Mouse (Mus musculus) urinary bladder, postnatal 14 days (tissue): ENCODE data around the gene Oxt.
A peak's percentile ranks its signal among the peaks of the same experiment; 100 is the strongest.
"Not testable (repeated sequence)": the region's sequence is repeated elsewhere in the genome, so short reads cannot be mapped to it uniquely, and the experiment has no call there.

Experiments used
- DNase-seq: peaks from one replicate; pipeline ENCODE4 v3.0.0; 2021; ENCODE audit warnings: low spot score

Gene Oxt

DNA sequence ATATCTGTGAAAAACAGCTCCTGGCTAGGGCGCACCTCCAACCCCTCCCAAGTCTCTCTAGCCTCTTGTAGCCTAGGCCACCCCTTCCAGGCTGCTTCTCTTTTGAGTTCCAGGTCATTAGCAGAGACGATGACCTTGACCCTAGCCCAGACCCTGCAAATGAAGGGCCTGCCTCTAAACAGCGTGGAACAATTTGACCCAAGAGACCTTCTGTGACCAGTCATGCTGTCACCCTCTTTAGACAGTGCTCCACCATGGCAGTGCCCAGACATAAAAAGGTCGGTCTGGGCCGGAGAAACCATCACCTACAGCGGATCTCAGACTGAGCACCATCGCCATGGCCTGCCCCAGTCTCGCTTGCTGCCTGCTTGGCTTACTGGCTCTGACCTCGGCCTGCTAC, at the start of gene Oxt:
Gene Oxt, plus strand, starts transcription at position 301 of the 400 bp plus-strand sequence.
- DNase-seq, result no peak

DNA sequence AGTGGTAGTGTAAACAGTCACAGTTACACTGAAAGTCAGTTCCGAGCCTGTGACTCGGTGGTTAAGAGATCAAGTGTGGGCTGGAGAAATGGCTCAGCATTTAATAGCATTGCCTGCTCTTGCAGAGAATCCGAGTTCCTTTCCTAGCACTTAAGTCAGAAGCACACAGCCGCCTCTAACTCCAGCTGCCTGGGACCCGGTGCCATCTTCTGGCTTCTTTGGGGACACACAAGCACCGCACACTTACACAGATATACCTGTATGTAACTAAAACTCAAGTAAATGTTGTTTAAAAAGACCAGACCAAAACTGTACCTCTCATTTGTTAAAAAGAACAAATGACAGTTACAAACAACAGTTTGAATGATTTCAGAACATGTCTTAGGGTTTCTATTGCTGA, 47.5 kb upstream of the Oxt start:
- no peak for DNase-seq

DNA sequence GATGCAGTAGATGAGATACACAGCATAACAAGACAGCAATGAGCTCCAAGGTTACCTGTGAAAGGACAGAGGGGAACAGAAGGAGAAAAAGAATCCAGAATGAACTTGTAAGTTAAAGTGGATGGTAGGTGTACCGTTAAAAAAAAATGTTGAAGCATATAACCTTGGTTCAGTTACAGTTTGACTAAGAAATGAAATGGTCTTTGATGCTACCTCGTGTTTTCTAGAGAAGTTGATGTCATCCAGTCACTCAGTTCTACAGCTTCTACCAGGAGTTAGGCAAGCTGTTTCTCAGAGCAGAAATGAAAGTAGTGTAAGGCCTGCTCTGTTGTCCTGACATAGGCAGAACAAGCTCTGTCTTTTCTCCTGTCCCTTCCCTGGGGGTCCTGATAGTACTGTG, 46.7 kb upstream of the Oxt start:
- no peak for DNase-seq

DNA sequence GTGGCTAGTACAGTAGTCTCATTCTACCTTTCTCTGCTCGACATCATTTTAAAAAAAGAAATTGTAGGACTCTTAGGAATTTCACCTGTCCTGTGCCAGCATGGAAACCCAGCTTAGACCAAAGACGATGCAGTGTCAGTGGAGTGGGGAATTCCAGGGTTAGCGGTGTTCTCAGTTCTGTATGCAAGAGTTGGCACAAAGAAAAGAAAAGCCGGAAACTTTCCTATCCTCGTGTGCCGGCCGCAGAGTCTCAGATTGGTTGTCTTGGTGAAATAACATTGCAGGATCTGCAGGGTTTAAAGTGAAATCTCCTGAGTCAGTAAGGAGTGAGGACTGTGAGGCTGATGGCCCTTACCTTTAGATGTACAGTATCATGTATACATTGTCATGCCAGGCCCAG, 46.0 kb upstream of the Oxt start:
- no peak for DNase-seq

DNA sequence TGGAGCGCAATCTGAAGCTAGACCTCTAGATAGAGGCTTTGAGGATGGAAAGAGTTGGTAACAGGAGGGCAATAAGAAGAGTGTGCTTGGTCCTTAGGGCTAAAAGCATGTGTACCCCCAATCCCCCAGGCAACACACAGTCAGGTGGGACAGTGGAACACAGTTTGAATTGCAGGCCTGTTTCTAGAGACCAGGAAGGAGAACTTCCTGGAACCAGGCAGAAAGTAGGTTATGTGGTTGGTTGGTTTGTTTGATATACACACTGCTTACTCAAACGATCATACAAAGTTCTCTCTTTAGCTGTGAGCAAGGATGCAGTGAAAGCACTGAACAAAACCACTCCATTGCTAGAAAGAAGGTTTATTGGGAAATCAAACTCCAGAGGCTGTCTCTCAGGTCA, 43.8 kb upstream of the Oxt start:
- DNase-seq, result no peak

DNA sequence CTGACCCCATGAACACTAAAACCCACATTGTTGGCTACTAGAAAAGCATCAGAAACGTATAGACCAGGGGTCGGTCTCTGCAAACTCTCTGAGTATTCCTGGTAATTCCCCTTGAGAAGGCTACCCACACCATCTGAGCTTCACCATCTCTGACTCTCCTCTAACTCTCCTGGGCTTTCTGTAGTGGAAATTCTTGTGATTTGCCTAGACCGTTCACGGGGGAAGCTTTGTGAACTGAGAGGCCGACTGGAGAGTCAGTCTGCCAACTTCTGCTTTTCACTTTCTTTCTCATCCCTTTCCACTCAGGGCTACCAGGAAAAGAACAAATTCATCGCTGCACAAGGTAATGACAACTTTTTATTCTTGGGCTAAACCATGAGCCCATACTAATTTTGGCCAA, 41.0 kb upstream of the Oxt start:
- DNase-seq, result no peak

DNA sequence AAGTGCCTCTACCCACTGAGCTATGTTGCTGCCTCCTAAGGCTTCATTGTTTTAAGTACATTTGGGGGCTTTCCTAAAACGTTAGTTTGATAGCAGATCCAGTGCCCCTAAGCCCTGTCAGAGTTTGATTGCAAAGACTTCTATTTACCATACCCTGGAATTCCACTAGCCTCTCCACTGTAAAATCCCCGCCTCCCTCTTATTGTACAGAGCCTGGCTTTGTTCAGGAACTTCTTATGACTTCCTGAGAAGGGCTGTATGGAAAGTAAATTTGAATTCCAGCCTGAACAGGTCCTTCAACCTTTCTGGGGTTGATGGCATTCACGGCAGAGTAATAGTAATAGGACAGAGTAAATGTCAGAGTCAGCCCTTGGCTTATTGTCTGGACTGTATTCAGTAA, 39.1 kb upstream of the Oxt start:
- DNase-seq, result no peak

DNA sequence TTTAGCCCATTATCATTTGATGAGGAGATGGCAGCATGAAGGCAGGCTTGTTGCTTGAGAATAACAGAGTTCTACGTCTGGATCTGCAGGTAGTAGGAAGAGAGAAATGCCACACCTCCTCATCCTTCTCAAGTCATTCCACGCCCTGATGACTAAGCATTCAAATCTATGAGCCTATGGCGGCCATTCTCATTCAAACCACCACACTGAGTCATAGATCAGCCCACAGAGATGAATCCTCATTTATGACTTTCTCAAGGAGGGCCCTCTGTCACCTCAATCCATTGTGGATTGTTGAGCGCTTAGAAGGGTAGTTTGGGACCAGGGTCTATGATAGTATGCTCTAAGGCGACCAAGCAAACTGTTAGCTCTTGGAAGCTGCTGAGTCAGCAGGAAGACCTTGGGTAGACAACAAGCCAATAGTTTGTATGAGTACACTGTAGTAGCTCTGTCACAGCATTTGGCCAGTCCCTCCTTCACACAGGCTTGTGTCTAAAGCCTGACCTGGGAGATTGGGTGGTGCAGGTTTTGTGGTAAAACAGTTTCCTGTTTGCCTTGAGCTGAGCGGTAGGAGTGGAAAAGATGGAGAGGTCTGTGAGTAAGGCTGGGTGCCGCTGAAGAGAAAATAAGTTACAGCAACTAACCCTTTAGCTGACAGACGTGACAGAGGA, 37.0 kb upstream of the Oxt start:
- DNase-seq, result no peak

DNA sequence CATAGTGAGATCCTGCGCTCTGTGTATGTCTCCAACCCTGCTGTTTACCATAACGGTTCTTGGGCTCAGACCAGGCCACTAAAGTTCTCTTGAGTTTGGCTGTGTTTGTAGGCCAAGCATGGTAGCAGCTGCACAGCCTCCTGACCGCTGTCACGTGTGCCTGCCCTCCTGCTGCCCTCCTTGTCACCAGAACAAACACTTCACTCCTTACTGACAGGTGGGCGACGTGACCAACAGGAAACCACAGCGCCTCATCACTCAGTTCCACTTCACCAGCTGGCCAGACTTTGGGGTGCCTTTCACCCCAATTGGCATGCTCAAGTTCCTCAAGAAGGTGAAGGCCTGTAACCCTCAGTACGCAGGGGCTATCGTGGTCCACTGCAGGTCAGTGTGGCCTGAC, 35.7 kb upstream of the Oxt start:
- DNase-seq, result no peak

DNA sequence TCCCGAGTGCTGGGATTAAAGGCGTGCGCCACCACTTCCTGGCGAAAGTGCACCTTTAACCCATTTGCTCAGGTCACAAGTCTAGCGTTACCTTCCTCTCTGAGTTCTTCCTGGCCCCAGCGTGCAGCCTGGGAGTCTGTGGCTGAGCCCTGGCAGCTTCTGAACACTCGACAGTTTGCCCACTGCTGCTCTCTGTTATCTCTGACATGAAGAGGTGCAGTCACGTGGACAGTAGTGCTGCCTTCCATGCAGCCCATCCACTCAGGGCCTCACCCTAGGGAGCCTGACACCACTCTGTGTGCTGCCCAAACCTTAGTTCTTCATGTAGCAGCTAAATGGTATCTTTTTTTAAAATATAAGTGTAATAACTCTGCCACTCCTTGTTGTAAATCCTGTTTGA, 29.0 kb upstream of the Oxt start:
- no peak for DNase-seq

DNA sequence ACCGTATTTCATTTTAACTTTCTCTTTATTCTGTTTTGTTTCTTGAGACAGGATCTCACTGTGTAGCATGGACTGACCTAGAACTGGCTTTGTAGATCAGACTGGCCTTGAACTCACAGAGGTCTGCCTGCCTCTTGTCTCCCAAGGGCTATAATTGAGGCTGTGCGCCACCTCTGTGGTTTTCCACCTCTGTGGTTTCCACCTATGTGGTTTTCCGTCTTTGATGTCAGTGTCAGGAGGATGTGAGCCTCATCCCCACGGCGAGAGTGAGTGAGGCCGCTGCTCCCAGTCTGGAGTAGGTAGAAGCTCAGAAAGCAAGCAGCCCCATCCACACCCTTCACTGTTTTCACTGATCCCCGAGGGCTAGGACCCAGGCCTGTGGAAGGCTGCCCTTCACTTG, 21.1 kb upstream of the Oxt start:
- no peak for DNase-seq

DNA sequence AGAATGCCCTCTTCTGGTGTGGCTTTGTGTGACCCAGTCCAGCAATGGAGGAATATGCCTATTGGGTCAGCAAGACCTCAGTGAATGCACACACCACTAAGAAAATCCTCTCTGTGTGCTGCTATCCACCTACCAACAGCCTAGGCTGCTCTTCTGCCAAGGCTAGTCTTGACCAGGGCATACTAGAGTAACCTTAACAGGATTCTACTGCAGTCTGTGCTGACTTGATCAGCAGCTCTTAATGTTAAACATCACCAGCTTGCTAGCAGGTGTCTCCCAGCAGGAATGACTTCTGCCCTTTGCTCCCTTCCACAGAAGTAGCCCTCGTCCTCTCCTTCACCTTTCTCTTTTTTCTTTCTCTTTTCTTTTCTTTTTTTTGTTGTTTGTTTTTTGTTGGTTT, 19.7 kb upstream of the Oxt start:
- no peak for DNase-seq

DNA sequence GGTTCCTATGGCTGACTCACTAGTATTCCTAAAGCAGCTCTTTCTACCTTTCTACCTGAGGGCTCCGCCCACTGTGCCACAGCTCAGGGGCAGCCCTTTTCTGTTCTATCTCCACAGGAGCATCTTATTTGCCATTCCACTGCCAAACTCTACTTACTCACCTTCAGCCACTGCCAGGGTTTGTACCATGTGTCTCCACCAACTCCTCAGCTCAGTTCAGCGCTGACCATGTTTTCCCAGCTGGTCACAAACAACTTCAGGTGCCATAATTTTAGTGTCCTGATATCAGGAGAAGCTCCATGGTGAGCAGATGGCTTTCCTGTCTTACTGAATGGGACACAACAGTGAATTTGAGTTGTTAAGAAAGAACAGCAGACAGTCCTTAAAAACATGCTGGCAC, 18.5 kb upstream of the Oxt start:
- DNase-seq, result no peak

DNA sequence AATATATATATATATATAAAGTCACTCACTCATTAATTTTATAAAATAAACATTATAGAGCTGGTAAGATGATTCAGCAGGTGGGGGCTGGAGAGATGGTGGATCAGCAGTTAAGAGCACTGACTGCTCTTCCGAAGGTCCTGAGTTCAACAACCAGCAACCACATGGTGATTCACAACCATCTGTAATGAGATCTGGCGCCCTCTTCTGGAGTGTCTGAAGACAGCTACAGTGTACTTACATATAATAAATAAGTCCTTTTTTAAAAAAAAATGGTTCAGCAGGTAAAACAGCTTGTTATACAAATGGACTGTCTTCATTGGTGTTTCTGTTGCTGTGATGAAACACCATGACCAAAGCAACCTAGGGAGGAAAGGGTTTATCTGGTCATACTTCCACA, 18.0 kb upstream of the Oxt start:
- DNase-seq, result no peak

DNA sequence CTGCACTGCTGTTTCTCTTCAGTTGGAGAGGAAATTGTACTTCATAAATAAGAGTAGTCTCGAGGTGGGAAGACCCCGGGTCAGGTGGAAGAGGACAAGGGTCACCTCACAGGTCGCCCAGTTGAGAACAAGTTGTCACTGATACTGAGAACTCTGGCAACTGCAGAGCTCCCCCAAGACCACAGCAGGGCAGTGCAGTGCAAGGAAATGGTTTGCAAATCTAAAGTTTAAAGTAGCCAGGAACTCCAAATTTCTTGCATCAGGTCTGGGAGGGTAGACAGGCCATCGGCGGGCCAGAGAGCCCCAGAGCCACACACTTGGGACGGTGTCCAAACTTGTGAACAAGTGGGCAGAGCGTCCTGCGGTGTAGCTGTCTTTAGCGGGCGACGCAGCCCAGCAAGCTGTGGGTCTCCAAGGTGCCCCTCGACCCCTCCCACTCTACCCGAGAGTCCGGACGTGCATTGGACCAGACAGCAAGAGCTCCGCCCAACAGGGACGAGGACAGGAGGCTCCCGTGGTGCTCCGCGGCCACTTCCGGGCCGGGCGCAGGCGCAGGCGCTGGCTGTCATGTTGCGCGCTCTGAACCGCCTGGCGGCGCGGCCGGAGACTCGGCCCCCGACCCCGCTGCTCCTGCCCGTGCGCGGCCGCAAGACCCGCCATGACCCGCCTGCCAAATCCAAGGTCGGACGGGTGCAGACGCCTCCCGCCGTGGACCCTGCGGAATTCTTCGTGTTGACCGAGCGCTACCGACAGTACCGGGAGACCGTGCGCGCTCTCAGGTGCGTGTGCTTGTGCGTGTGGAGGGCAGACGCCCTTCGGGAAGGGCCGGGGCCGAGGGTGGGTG, 12.5 kb upstream of the Oxt start, which contains the start of gene Mrps26:
Gene Mrps26, plus strand, starts transcription at position 531 of the 844 bp plus-strand sequence.
- peak; percentile 93 for DNase-seq

DNA sequence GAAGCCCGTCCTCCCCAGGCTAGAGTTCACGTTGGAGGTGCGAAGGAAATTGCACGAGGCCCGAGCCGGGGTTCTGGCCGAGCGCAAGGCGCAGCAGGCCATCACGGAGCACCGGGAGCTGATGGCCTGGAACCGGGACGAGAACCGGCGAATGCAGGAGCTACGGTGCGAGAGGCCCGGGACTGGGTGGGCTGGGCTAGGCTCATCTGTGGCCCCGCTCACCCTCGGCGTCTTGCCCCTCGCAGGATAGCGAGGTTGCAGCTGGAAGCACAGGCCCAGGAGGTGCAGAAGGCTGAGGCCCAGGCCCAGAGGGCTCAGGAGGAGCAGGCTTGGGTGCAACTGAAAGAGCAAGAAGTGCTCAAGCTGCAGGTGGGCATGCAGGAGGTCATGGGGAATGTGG, 11.9 kb upstream of the Oxt start:
- no peak for DNase-seq

DNA sequence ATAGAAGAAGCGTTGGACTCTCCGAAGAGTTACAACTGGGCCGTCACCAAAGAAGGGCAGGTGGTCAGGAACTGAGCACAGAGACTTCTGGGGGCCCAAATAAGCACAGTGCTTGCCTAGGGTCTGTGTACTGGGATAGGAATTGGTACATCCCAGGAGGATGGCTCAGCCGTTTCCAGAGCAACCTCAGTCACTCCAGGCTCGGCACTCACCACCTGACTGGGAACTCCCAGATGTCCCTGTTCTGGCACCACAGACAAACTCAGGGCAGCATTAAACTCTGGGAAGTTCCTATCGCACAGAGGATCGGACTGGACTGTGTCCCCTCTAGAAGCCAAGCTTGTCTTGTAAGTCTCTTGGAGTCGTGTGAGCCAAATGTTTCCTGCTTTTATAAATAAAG, 11.0 kb upstream of the Oxt start:
- DNase-seq, result no peak

DNA sequence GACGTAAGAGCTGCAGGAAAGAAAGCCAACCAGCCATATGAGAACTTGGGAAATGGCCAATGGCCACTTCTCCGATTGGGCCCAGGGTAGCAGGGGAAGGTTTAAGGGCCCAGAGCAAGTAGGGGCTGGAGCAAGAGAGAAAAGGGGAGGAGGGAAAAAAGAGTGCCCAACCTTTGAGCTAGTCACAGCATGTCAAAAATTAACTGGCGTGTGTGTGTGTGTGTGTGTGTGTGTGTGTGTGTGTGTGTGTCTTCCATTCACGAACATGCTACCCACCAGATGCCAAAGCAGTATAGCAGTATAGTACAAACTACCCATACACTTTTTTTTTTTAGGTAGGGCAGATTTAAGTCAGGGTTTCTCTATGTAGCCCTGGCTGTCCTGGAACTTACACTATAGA, 7.1 kb upstream of the Oxt start:
- no peak for DNase-seq

DNA sequence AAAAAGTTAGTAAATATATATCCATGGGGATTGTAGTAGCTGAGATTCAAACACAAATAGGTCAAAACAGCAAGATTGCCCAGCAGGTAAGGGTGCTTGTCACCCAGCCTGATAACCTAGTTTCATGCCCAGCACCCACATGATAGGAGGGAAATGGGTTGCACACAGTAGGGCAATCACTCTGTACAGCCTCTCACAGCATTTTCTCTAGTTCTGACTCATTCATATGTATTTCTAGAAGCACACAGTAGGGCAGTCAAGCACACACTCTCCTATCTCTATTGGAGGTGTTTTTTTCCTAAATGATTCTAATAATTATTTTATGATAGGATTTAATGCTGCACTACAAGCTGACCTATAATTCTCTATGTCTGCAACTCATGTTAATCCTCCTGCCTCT, 6.0 kb upstream of the Oxt start:
- DNase-seq, result no peak

DNA sequence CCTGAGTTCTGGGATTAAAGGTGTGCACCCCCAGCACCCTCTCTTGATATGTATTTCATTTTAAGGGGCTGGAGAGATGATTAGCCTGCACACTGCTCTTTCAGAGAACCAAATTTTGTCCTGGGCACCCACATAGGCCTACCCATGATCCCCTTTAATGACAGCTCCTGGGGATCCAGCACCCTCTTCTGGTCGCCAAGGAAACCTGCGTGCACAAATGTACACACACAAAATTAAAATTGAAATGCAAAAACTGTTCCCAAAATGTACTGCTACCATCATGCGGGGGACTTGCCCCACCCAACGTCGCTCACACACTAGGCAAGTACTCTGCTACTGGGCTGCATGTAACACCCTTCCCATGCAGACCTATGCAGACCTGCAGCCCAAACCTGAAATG, 1.0 kb upstream of the Oxt start:
- DNase-seq, result no peak

DNA sequence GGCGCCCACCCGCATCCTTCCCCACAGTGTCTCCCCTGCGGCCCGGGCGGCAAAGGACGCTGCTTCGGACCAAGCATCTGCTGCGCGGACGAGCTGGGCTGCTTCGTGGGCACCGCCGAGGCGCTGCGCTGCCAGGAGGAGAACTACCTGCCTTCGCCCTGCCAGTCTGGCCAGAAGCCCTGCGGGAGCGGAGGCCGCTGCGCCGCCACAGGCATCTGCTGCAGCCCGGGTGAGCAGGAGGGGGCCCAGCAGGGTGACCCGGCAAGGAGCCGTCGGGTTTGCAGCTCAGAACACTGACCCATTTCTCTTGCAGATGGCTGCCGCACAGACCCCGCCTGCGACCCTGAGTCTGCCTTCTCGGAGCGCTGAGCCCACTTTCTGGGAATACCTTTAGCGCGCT, 591 bp downstream of the Oxt start:
- not testable (repeated sequence) for DNase-seq

DNA sequence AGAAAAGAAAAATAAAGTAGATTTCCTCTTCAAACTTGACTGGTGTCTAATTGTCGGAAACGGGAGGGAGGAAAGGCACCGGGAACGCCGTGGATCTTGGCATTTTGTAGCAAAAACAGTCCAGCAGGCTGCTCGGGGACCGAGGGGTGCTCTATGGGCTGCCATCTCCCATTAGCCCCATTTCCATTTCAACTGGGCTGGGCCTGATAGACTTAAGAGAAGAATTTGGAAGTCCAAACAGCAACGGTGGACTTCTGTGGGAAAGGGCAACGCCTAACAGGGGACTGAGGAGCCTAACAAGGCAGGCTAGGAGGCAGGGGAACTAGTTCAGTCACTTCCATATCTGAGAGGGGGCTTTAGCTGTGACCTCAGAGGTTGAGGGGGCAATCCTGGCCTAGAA, 1.0 kb downstream of the Oxt start:
- DNase-seq, result no peak

DNA sequence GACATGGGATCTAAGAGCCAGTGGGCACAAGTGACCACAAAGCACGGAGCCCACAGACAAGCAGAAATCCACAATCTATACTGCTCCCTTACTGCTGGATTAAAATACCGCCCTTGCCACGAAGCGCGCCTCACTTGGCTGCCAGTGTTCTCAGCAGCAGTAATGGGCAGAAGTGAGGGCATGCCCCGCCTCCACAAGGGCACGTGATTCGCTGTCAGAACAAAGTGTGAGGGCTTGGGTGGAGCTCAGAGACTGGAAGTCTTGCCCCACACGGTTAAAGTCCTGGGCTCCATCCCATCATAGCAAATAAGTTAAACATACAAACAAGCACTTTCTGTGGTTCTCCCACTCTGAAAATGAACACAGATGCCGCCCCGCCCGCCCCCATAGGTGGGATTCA, 1.7 kb downstream of the Oxt start:
- DNase-seq, result peak; percentile 53

DNA sequence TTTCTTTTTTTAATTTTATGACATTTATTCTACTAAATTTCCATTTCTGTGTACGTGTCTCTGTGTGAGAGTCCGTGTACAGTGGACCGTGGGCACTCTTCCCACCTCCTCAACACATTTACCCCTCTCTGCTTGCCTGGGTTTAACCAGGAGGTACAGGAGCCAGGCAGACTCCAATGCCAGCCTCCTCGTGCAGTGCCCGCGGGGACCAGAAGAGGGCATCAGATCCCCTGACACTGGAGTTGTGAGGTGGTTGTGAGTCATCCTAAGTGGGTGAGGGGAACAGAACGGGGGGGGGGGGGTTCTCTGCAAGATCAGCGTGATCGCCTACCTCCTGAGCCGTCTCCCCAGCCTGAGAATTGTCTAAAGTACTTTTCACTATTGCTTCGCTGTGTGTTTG, 2.2 kb downstream of the Oxt start:
- DNase-seq, result peak; percentile 70
